Mouse (Mus musculus): ENCODE measurements around the gene B3galt4. TPM values are rescaled to one million over a fixed set of nuclear protein-coding genes. Genes with fewer than 3 reads are reported as not detected.
A peak's percentile ranks its signal among the peaks of the same experiment; 100 is the strongest.
"Not testable (repeated sequence)": the region's sequence is repeated elsewhere in the genome, so short reads cannot be mapped to it uniquely, and the experiment has no call there.

B3galt4 gene
- total RNA-seq, 1 experiment from 2014 or later = 3.2 TPM

GRCm38 (mm10) chr17:33968489-33968888 is 17.2 kb upstream of the B3galt4 start:
- DNase-seq = peak; percentile 83

DNA sequence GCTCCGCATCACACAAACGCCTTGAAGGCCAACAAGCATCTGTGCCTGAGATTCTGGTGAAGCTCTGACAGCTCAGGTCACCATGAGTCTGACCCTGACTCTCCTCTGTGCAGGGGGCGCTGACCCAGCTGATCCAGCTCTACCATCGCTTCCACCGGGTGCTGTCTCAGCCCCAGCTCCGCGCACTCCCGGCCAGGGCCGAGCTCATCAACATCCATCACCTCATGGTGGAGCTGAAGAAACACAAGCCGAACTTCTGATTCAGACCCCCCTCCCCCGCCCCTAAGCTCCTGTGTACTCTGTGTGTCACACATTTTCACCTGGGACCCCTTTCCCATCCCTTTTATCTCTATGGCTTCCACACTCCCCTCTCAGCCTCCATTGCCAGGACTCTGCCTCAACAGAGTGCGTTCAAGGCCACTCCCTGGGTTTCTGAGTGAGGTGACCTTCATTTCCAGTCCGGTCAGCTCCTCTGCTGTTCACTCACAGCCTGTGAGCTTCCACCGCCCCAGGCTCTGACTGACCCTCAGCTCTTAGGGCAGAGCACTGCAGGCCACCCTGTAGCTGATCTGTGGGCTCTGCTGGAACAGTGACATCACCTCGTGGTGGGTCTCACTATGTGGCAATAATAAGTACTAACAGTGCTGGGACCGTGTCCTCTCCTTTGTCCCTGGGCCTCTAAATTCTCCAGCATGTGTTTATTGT is 14.7 kb upstream of the B3galt4 start:
- peak; percentile 61 for DNase-seq

DNA sequence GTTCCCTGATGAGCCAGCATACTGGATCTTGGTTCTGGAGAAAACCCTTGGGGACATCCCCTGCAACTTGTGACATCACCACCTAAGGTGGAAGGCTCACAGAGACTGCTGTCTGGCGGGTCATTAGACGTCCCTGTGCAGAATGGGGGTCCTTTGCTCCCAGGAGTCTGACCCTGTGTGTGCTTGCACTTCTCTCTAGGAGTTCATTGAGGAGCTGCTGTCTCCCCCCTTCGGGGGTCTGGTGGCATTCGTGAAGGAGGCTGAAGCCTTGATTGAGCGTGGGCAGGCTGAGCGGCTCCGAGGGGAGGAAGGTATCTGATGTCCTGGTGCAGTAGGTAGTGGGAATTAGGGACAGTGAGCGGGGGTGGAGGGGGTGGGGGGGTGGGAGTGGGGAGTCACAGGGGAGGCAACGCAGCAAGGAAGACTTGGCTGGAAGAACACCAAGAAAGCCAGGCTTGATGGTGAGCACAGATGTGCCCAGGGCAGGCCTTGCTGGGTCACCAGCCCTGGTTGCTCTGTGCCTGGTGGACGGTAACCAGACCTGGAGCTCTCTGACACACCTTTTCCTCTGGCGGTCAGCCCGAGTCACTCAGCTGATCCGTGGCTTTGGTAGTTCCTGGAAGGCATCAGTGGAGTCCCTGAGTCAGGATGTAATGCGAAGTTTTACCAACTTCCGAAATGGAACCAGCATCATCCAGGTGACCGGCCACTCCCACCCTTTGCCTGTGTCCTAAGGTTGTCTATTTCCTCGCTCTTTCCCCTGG is 14.0 kb upstream of the B3galt4 start:
- no peak for DNase-seq

- DNase-seq = no peak
Observed at GRCm38 (mm10) chr17:33962876-33963275, 11.6 kb upstream of the B3galt4 start.

- no peak for DNase-seq
Observed at GRCm38 (mm10) chr17:33959948-33960347, 8.7 kb upstream of the B3galt4 start.

DNA sequence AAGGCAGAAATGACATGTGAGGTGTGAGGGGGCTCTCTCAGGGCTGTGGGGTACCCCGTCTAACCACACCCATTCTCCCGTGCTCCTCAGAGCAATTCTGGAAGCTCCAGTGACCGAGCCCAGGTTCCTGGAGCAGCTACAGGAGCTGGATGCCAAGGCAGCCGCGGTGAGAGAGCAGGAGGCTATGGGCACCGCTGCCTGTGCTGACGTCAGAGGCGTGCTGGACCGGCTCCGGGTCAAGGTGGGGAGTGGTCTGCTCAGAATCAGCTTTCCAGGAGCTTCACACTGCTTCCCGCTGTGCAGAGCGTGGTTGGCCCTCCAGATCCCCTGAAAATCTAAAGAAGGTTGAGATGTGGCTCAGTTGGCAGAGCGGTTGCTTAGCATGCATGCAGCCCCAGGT is 7.8 kb upstream of the B3galt4 start:
- DNase-seq = no peak

GRCm38 (mm10) chr17:33958451-33958850 is 7.2 kb upstream of the B3galt4 start:
- no peak for DNase-seq

- no peak for DNase-seq
Observed at GRCm38 (mm10) chr17:33957493-33957892, 6.2 kb upstream of the B3galt4 start.

DNA sequence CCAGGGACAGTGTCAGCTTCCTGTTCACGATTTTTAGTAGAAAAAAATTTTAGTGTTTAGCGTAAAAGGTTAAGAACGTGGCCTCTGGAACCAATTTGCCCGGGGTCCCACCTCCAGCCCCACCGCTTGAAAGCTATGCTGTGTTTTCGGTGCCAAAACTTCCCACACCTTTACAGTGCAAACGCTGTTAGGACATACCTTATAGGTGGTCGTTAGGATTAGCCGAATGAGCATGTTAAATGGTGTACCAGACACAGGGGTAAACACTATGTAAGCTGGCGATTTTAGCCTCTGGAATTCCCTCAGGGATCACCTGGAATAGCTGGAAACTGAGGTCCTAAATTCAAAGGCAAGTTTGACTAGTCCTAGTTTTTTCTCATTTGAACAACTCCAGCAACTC is 5.0 kb upstream of the B3galt4 start:
- DNase-seq = no peak

- DNase-seq = peak; percentile 95
Observed at GRCm38 (mm10) chr17:33955555-33956214, 4.4 kb upstream of the B3galt4 start, which contains the start of the genes Vps52 and Rps18. TSS of gene Vps52 (plus strand) at chr17:33955812. TSS of gene Rps18 (minus strand) at chr17:33956001.

- DNase-seq = peak; percentile 64
Observed at GRCm38 (mm10) chr17:33954646-33955554, 3.6 kb upstream of the B3galt4 start.

- no peak for DNase-seq
Observed at GRCm38 (mm10) chr17:33953961-33954565, 2.8 kb upstream of the B3galt4 start.

GRCm38 (mm10) chr17:33953310-33953709 is 2.0 kb upstream of the B3galt4 start:
- DNase-seq = no peak

DNA sequence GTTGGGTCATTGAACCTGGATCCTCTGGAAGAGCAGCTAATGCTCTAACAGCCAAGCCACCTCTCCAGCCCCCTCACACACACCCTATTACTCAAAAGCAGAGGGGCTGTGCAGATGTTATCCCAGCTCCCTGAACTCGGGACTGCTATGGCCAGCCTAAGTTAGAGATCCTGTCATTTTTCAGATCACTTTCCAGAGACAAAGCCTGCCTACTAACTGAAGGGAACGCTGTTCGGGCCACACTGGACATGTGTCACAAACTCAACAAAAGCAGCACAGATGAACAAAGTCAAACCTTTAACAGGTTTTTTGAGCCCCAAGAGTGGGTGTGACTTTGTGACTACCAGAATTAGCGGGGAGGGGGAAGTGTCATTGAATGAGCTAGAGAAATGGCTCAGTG is 1.6 kb upstream of the B3galt4 start:
- DNase-seq = no peak

DNA sequence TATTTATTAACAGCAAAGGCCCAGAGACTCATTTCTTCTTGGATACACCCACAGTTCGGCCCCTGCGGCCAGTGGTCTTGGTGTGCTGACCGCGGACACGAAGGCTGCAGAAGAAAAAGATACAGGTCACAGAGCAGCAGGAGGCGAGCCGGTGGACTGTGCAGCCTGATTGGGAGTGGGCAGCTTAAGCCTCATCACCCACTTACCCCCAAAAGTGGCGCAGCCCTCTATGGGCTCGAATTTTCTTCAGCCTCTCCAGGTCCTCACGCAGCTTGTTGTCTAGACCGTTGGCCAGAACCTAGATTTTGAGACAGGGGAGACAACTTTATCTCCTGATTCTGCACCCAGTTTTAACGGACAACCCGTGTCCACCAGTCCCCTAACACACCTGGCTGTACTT is 727 bp upstream of the B3galt4 start:
- DNase-seq = not testable (repeated sequence)

GRCm38 (mm10) chr17:33950131-33950625 is 1.1 kb downstream of the B3galt4 start:
- no peak for DNase-seq

GRCm38 (mm10) chr17:33948905-33949537 is 2.3 kb downstream of the B3galt4 start:
- DNase-seq = peak; percentile 61

- DNase-seq = no peak
Observed at GRCm38 (mm10) chr17:33948090-33948904, 3.0 kb downstream of the B3galt4 start.

GRCm38 (mm10) chr17:33947430-33948089 is 3.7 kb downstream of the B3galt4 start:
- DNase-seq = no peak
